Mouse (Mus musculus): ENCODE results near the gene Rims4. TPM values are rescaled to one million over a fixed set of nuclear protein-coding genes. Genes with fewer than 3 reads are reported as not detected.

Gene Rims4
- polyA plus RNA-seq, 1 experiment from 2014 or later = 0.53 TPM

DNA sequence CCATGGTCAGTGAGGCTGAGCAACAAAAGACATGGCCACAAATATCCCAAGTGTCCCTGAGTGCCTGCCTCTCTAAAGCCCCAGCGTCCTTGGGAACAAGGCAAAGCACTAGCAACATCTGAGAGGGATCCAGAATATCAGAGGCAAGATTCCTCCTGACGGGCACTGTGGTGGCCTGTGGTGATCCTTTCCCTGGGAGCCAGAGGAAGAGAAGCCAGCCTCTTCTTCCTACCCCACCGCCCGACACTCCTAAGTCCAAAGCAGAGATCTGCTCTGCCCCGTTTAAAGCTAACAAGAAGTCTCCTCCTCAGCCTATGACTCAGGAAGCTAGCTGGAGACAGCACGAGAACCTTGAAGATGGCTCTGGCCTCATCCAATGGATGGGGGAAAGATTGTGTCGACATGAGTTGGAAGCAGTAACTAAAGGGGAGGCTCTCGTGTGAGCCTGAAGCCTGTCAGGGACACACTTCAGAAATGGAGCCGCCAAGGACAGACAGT is 3.1 kb downstream of the Rims4 start:
- no peaks in the 10 kb centered on the region for H3K9me3 ChIP-seq (ENCODE audit: control insufficient read depth)
- H3K4me1 ChIP-seq (replicated peaks; ENCODE audit: control insufficient read depth, insufficient read depth, low read length) = no peaks in the 10 kb centered on the region
- TF ChIP-seq CTCF (IDR thresholded peaks at IDR 0.05; ENCODE audit: low read depth) = no peak
- no peak overlapping the region for H3K4me2 ChIP-seq (replicated peaks; ENCODE audit: low read depth)
- H3K9ac ChIP-seq (ENCODE audit: low read depth, low read length) = no peak overlapping the region
- no peak overlapping the region for H3K4me3 ChIP-seq (ENCODE audit: low read depth, low read length)
- H3K27ac ChIP-seq (ENCODE audit: low read depth, low read length) = no peak overlapping the region
- H3K27me3 ChIP-seq (replicated peaks; ENCODE audit: control insufficient read depth, insufficient read depth, low read length) = peaks cover 55% of the 10 kb centered on the region
- H3K36me3 ChIP-seq (ENCODE audit: control insufficient read depth, insufficient read depth) = no peaks in the 10 kb centered on the region
- no peak for ATAC-seq
- WGBS = 68% methylated on average over 9 of the region's 9 CpGs

DNA sequence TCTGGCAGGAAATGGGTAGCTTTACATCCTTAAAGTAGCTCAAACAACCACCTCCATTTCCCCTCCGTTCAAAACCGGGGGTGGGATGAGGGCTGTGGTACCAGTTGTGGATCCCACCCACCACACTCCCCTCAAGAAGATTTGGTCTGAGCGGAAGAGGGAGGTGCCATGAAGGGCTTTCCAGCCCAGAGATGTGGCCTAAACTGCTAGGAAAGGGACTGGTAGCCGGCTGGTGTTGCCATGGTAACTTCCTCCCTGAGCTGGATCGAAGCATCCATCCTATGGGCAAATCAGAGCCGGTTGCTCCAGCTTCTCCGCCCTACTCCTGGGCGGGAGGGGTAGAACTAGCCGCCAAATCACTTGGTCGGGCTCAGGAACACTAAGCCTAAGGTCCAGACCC is 4.4 kb downstream of the Rims4 start:
- H3K4me2 ChIP-seq (replicated peaks; ENCODE audit: low read depth) = no peak overlapping the region
- 17% methylated on average over 10 of the region's 10 CpGs for WGBS
- no peaks in the 10 kb centered on the region for H3K4me1 ChIP-seq (replicated peaks; ENCODE audit: control insufficient read depth, insufficient read depth, low read length)
- ATAC-seq = no peak
- H3K4me3 ChIP-seq (ENCODE audit: low read depth, low read length) = no peak overlapping the region
- no peak for TF ChIP-seq CTCF (IDR thresholded peaks at IDR 0.05; ENCODE audit: low read depth)
- H3K9ac ChIP-seq (ENCODE audit: low read depth, low read length) = no peak overlapping the region
- no peaks in the 10 kb centered on the region for H3K36me3 ChIP-seq (ENCODE audit: control insufficient read depth, insufficient read depth)
- peaks cover 43% of the 10 kb centered on the region for H3K27me3 ChIP-seq (replicated peaks; ENCODE audit: control insufficient read depth, insufficient read depth, low read length)
- H3K27ac ChIP-seq (ENCODE audit: low read depth, low read length) = no peak overlapping the region
- no peaks in the 10 kb centered on the region for H3K9me3 ChIP-seq (ENCODE audit: control insufficient read depth)

DNA sequence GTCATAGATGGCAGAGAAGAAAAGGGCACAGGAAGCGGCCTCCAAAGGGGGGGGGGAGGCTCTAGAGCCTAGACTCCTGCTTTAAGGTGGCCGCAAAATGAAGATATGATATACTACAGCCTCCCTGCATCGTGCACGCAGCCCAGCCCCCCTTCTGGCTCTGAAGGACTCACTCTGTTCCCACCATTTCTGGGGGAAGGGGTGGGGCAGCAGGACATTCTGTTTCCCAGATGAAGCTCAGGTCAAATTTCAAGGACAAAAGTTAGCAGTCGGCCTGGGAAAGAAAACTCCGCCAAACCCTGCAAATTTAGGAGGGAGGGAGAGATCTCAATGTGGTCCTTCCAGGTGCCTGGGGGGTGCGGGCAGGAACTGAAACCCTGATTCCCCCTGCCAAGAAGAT is 4.8 kb downstream of the Rims4 start:
- no peak overlapping the region for H3K27ac ChIP-seq (ENCODE audit: low read depth, low read length)
- TF ChIP-seq CTCF (IDR thresholded peaks at IDR 0.05; ENCODE audit: low read depth) = no peak

DNA sequence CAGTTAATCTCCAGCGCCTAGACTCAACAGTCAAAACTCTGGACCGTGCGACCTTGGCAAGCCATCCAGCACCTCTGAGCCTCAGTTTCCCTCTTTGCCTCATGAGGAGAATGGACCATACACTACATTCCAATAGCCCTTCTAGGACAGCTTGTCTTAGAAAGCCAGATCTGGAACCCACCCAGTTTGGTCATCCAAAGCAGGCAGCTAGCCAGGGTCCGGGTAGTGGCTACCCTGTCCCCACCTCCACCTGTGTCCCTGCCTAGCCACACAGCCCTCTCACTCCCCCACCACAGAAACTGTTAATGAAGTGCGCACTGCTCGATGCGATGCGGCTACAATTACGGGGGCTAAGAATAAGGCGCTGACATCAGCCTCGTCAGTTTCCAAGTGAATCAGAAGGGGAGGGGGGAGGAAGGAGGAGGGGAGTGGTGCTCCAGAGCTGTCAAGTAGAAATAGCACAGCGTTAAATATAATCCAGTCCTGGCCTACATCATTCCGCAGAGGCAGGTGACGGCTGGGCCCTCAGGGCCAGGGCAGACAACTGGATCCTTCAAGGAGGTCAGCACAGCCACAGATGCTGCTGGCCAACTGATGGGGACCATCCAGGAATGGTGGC is 6.5 kb downstream of the Rims4 start:
- Histone ChIP-seq H3K36me3 (ENCODE audit: control insufficient read depth, insufficient read depth) (no peaks in the 10 kb centered on the region), H3K27ac (ENCODE audit: low read depth, low read length) (no peak overlapping the region), H3K4me1 (replicated peaks; ENCODE audit: control insufficient read depth, insufficient read depth, low read length) (no peaks in the 10 kb centered on the region), H3K4me3 (ENCODE audit: low read depth, low read length) (no peak overlapping the region), H3K27me3 (replicated peaks; ENCODE audit: control insufficient read depth, insufficient read depth, low read length) (peaks cover 23% of the 10 kb centered on the region), H3K9me3 (ENCODE audit: control insufficient read depth) (no peaks in the 10 kb centered on the region), H3K4me2 (replicated peaks; ENCODE audit: low read depth) (no peak overlapping the region), H3K9ac (ENCODE audit: low read depth, low read length) (no peak overlapping the region)
- TF ChIP-seq CTCF (IDR thresholded peaks at IDR 0.05; ENCODE audit: low read depth) = no peak
- WGBS = 65% methylated on average over 14 of the region's 14 CpGs
- ATAC-seq = no peak

More for the DNA sequence above, 4.8 kb downstream of the Rims4 start:
- H3K4me3 ChIP-seq (ENCODE audit: low read depth, low read length) = no peak overlapping the region
- WGBS = 42% methylated on average over 7 of the region's 7 CpGs
- H3K27me3 ChIP-seq (replicated peaks; ENCODE audit: control insufficient read depth, insufficient read depth, low read length) = peaks cover 39% of the 10 kb centered on the region
- no peak overlapping the region for H3K4me2 ChIP-seq (replicated peaks; ENCODE audit: low read depth)
- no peak for ATAC-seq
- H3K9ac ChIP-seq (ENCODE audit: low read depth, low read length) = no peak overlapping the region
- no peaks in the 10 kb centered on the region for H3K4me1 ChIP-seq (replicated peaks; ENCODE audit: control insufficient read depth, insufficient read depth, low read length)
- H3K9me3 ChIP-seq (ENCODE audit: control insufficient read depth) = no peaks in the 10 kb centered on the region
- H3K36me3 ChIP-seq (ENCODE audit: control insufficient read depth, insufficient read depth) = no peaks in the 10 kb centered on the region

GRCm38 (mm10) chr2:163909604-163910003 is 8.9 kb downstream of the Rims4 start:
- Histone ChIP-seq H3K27ac (ENCODE audit: low read depth, low read length) (no peak overlapping the region), H3K36me3 (ENCODE audit: control insufficient read depth, insufficient read depth) (no peaks in the 10 kb centered on the region), H3K9me3 (ENCODE audit: control insufficient read depth) (no peaks in the 10 kb centered on the region), H3K4me3 (ENCODE audit: low read depth, low read length) (no peak overlapping the region), H3K27me3 (replicated peaks; ENCODE audit: control insufficient read depth, insufficient read depth, low read length) (peaks cover 8% of the 10 kb centered on the region; the same call in 1 of the 2 replicates), H3K4me2 (replicated peaks; ENCODE audit: low read depth) (no peak overlapping the region), H3K9ac (ENCODE audit: low read depth, low read length) (no peak overlapping the region), H3K4me1 (replicated peaks; ENCODE audit: control insufficient read depth, insufficient read depth, low read length) (no peaks in the 10 kb centered on the region)
- no peak for TF ChIP-seq CTCF (IDR thresholded peaks at IDR 0.05; ENCODE audit: low read depth)
- 76% methylated on average over 7 of the region's 7 CpGs for WGBS
- no peak for ATAC-seq

- Histone ChIP-seq H3K36me3 (ENCODE audit: control insufficient read depth, insufficient read depth) (no peaks in the 10 kb centered on the region), H3K27me3 (replicated peaks; ENCODE audit: control insufficient read depth, insufficient read depth, low read length) (no peaks in the 10 kb centered on the region), H3K27ac (ENCODE audit: low read depth, low read length) (no peak overlapping the region), H3K4me1 (replicated peaks; ENCODE audit: control insufficient read depth, insufficient read depth, low read length) (no peaks in the 10 kb centered on the region), H3K9ac (ENCODE audit: low read depth, low read length) (no peak overlapping the region), H3K9me3 (ENCODE audit: control insufficient read depth) (no peaks in the 10 kb centered on the region), H3K4me3 (ENCODE audit: low read depth, low read length) (no peak overlapping the region), H3K4me2 (replicated peaks; ENCODE audit: low read depth) (no peak overlapping the region)
- ATAC-seq = no peak
- TF ChIP-seq CTCF (IDR thresholded peaks at IDR 0.05; ENCODE audit: low read depth) = no peak
- WGBS = 66% methylated on average over 5 of the region's 5 CpGs
These were observed 11.4 kb downstream of the Rims4 start for GRCm38 (mm10) chr2:163907131-163907530.

All from intestine, postnatal 0 days (tissue).